Mouse (Mus musculus) kidney, postnatal 4 days (tissue): ENCODE measurements around the gene Gm20388.

Experiments used
- DNase-seq, 2 experiments: peaks; one replicate each; pipeline ENCODE4 v3.0.0; 2021; ENCODE audit warnings: mixed read lengths in 2 of 2

Gm20388 gene

GRCm38 (mm10) chr8:121532381-121532780 is 1621.7 kb downstream of the Gm20388 start:
- DNase-seq, result peak; percentile 78 to 80

DNA sequence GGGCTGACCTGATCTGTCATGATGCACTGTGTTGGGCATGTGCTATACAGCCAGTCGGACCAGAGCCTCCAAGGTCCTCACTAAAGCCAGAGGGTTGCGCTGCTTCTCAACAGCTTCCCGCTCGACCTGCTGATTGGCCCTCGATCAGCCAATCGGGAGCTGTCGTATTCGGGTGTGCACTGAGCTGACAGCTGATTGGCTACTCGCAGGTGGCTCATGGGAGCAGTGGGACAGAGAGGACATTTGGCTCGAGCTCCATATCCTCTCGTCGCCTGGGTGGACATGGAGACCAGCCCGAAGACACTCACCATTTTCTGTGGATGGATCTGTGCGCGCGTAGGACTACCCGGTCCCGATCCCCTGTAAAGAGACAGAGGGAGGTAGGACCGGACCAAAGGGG is 1631.2 kb downstream of the Gm20388 start:
- DNase-seq, result no peak

DNA sequence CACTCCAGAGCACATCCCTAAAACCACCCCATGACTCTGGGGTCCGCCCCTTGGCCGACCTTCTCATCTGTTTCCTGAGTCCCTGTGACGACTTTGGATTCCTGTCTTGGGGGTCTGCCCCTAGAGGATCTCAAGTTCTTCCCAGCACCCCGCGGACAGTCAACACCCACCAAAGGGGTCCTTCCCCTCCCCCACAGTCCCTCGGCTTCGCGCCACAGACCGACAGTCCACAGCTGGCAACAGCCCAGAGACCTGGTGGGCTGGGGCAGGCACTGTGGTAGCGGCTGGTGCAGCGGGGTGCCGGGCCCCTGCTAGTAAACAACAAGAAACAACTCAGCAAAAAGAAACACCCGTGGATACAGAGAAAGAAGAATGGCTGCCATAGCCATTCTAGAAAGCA is 1632.3 kb downstream of the Gm20388 start:
- no peak for DNase-seq

GRCm38 (mm10) chr8:121544276-121544785 is 1633.7 kb downstream of the Gm20388 start, which contains the start of gene 1700018B08Rik:
Gene 1700018B08Rik, minus strand, starts transcription at chr8:121544320.
- no peak for DNase-seq

DNA sequence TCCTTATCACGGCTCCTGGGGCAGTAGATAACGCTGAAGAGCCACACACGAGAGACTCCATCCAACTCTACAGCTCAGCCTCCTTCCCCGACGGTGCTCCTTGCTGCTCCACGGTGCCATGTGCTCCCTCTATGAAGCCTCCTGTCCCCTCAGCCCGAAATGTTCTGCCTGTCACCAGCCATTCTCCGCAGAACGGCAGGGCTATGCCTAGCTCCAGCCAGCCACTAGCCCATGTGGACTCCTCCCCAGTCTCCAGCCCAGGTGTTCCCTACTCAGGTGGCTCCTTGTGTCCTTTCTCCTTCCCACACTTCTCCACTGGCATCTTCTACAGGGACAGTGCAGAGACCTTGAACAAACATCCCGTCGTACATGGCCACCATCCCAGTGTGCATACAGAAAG is 1634.3 kb downstream of the Gm20388 start:
- no peak for DNase-seq

GRCm38 (mm10) chr8:121547132-121547531 is 1636.5 kb downstream of the Gm20388 start:
- peak; percentile 84 to 87 for DNase-seq

GRCm38 (mm10) chr8:121550056-121550455 is 1639.4 kb downstream of the Gm20388 start:
- DNase-seq, result no peak

DNA sequence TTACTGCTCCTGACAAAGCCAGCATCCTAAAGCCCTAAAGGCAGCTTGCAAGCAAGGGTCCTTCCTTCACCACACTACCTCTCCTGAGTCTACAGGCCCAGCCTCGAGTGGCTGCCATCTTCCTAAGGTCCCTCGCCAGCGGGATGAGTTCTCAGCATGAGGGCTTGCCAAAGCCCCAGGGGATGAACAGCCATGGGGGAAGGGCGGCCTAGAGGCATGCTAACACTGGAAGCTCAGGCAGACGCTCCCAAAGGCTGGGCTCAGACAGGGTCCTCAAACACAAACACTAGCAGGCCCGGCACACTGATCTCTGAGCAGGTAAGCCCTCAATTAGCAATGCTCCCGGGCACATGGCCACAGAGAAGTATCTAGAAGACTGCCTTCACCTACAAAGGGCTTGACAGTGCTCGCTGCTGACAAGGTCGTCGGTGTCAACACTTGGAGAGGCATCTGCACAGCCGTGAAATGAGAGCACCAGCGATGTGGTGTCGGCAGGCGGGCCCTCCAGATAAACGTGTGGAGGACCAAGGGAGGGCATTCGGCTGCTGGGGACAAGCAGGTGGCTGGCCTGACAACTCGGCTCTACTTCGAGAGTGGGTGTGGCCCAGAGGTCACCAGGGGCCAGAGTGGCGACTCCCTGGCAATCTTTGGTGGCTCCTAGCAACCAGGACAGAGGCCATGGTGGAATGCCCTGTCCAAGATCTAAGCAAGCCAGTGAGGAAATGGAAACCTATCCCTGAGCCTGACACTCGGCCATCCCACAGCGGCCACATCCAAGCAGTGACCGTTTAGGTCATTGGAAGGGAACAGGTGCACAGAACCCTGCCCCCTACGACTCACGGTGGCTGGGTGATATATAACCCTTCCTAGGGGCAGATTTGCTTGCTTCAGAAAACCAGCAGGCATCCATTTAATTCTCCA is 1640.7 kb downstream of the Gm20388 start:
- DNase-seq, result no peak

- no peak for DNase-seq
Observed at GRCm38 (mm10) chr8:121552506-121552905, 1641.9 kb downstream of the Gm20388 start.

DNA sequence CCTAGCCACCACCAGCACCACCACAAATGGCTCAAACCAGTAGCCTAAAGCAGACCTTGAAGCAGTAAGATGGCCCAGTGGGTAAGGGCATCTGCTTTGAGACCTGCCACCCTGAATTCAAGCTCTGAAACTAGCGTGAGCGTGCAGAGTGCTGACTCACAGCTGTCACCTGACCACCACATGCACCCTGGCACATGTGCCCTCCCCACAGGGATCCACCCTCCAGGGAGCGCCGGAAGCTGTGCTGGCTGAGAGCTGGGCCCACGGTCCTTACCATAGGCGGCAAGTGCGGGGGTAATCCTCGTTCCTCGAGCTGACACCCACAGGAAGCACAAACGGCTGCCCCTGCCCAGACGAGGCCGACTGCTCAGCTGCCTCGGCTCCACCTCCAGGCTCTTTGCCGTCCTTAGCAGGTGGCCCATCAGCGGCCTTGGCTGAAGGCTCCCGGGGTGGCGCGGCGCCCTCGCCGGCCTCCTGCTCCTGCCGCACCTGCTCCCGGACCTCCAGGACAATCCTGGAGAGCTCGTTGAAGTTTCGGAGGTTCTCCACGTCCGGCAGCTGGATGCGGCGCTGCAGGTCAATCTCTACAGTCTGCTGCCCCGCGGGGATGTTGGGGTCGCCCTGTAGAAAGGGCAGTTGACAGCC is 1643.3 kb downstream of the Gm20388 start:
- DNase-seq, result no peak

GRCm38 (mm10) chr8:121557746-121558145 is 1647.1 kb downstream of the Gm20388 start:
- DNase-seq, result no peak

DNA sequence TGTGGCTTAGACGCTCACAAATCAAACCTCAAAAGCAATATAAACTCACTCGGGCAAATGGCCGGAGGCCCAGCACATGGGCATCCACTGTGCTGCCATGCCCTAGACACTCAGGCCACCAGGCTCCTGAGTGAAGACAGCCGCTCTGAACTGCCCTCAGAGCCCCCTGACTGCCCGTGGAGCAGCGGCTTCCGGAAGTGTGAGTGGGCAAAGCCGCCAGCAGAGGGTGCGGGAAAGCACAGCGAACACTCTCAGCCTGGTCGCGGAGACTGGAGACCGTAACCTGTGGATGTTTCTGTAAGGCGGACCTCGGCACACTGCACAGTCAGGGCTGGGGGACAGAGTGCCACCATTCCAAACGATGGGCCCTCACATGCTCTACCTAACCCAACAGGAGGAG is 1647.9 kb downstream of the Gm20388 start:
- peak in 1 of 2 experiments; percentile 44 for DNase-seq

- no peak for DNase-seq
Observed at GRCm38 (mm10) chr8:121559801-121560200, 1649.2 kb downstream of the Gm20388 start.

DNA sequence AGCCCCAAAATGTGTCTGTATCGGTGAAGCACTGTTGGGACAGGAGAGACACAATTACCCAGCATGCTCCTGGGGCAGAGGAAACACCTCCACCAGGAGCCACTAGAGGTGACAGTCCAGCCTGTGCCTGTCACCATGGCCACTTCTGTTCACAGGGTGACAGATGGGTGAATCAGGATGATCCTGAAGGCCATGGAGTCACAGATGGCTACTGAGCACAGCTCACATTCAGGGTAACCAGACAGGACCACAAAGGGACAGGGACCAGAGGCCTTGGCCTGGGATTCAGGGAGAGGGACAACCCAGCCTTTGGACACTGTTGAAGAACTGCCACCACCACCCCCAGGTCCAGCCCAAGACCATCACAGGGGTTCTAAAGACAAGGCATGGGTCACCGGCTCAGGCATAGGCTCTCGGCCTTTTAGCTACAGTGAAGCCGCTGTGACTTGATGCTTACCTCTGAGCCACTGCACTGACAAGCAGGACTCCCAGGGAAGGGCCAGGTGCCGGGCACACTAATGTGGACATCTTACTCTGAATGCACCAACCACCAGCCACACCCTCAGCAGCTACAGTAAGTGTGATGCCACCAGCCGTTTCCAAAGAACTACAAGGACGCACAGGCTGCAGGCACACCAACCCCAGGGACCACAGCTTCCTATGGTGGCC is 1649.9 kb downstream of the Gm20388 start:
- DNase-seq, result no peak

DNA sequence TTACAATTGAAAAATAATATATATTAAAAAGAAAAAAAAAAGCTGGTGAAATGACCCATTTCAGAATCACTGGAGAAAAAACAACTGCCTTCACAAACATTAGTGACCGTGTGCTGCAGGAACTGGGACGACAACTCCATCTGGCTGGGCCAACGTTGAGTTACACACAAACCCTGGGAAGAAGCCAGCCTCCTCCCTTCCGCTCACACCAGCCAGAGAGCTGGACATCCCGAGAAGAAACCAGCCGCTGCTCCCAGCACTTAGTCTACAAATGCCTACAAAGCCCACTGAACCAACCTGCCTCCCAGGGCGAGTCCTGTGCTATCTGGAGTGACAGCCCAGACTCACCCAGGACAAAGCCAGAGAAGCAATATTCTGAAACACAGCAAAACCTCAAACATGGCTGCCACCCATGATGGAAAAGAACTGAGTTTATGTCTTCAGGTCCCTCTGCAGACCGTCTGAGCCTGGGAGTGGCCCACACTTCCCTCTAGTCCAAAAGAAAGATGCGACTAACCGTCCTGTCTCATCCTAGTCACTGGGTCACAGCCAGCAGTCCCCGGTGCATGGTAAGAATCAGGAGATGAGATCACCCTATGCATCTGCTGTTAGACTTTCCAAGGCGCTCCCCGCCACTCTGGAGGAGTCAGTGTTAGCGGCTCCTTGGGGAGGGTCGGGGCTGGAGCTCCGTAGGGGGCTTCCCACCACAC is 1651.2 kb downstream of the Gm20388 start:
- DNase-seq, result peak; percentile 39 to 50

DNA sequence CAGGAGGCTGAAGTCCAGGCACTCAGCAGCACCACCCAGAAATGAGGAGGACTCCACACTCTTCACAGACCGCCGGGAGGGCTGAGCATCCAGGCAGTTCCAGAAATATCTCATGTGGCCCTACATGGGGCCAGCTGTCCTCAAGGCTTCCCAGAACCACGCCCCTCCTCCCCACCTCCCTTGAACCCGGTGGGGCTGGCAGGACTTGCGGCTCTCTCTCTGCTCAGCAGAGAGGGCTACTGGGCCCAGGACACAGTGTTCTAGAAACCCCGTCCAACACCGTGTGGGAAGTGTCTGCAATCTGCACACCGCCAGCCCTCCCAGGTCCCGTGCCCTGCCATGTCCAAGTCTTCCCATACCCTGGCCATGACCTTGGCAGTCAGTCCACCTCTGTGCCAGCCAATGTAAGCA is 1652.3 kb downstream of the Gm20388 start:
- DNase-seq, result no peak

GRCm38 (mm10) chr8:121563701-121564100 is 1653.1 kb downstream of the Gm20388 start:
- no peak for DNase-seq

DNA sequence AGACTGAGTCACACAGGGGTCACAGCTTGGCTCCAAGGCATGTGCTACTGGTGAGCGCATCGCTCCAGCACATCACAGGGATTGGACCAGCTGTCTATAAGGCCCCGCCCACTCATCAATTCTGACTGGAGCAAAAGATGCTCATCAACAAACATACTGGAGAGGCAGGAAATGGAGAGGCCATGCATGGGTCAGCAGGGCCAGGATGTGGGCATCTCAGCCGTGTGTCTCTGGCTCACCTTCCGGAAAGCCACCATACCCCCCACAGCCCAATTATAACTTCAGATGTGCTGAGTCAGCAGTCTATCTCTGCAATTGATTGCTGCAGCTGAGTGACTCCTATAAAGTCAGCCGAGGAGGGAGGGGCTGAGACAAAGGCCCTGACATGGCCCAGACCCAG is 1657.7 kb downstream of the Gm20388 start:
- DNase-seq, result no peak

DNA sequence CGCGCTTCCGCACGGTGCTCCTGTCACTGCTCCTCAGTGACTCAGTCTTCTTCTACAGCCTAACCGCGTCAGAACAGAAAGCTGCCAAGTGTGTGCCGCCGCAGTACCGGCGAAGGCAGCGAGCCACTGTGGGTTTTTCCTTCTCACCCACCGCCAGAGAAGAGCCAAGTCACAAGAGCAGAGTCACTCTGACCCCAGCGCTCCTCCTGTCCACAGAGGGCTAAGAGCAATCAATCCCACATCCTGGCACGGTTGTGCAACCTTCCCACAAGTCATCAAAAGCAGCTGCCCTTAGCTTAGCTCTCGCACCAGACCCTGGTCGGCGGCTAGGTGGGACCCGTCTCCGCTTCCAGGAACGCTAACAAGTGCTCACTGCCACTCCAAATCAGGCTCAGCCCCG is 1659.7 kb downstream of the Gm20388 start:
- DNase-seq, result no peak

GRCm38 (mm10) chr8:121570801-121571200 is 1660.2 kb downstream of the Gm20388 start:
- DNase-seq, result no peak

GRCm38 (mm10) chr8:121572121-121572520 is 1661.5 kb downstream of the Gm20388 start:
- no peak for DNase-seq

DNA sequence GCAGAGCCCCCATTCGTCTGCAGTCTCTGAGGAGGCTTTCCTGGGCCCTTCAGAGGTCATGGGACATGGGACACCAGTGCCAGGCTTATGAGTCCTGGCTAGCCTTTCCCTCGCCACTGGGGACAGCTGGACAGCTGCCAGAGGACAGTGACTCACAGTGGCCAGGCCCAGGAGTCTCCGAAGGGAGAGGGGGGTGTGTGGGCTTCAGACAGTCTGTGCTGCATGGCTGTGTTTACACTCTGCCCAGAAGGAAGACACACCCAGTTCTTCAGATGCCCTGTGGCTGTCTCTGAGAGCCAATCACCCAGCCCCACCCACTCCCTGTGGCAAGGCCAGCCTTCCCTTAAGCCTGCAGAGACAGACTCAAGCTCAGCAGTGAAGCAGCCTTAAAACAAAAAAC is 1662.6 kb downstream of the Gm20388 start:
- DNase-seq, result peak; percentile 63 to 73

GRCm38 (mm10) chr8:121575661-121576060 is 1665.0 kb downstream of the Gm20388 start:
- DNase-seq, result no peak
